Mouse (Mus musculus) lung, postnatal 0 days (tissue): ENCODE measurements around the gene Ccdc187.

Experiments
- CTCF ChIP-seq: IDR thresholded peaks from 2 replicates; pipeline ENCODE4 v1.5.1; 2016; ENCODE audit warnings: antibody characterized with exemption, mild to moderate bottlenecking
- EP300 ChIP-seq: IDR thresholded peaks from 2 replicates; pipeline ENCODE4 v1.6.1; 2016; ENCODE audit warnings: antibody characterized with exemption, mild to moderate bottlenecking, control low read depth

DNA sequence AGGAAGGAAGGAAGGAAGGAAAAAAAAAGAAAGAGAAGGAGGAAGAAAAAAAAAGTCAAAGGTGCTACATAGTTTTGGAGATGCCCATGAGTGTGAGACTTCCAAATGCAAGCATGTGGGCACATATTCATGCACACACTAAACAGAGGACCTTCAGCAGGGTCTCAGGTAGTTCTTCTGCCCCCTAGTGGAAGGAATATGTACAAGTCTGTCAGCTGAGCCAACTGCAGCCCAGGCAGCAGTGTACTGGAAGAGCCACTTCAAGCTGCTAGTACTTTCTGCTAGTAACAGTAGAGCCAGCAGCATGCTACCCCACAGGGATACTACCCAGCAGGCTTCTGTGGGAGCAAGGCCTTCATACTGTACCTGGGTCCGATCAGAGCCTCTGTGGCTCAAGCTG lies 66.6 kb downstream of the Ccdc187 start:
- no peak for TF ChIP-seq EP300
- TF ChIP-seq CTCF, result peak; percentile 86
